Mouse (Mus musculus) MEL (cell line): ENCODE data around the gene Dpf2.

ENCODE experiments used
- E2F4 ChIP-seq: IDR thresholded peaks from 2 replicates; pipeline ENCODE4 v1.6.1; 2011; ENCODE audit warnings: low read depth, low read length, improper control_type of control experiment, borderline replicate concordance
- SMC3 ChIP-seq: IDR thresholded peaks from 2 replicates; pipeline ENCODE4 v1.6.1; 2011; ENCODE audit warnings: low read depth, low read length, improper control_type of control experiment

GRCm38 (mm10) chr19:5862335-5863085 is 50.3 kb downstream of the Dpf2 start:
- TF ChIP-seq SMC3 = peak; percentile 51
- TF ChIP-seq E2F4 = no peak
